Mouse (Mus musculus): ENCODE data around the gene Tcl1b2. TPM values are rescaled to one million over a fixed set of nuclear protein-coding genes. Genes with fewer than 3 reads are reported as not detected.
"Not testable (repeated sequence)": the region's sequence is repeated elsewhere in the genome, so short reads cannot be mapped to it uniquely, and the experiment has no call there.

Tcl1b2 gene
- polyA plus RNA-seq, 1 experiment: not detected

DNA sequence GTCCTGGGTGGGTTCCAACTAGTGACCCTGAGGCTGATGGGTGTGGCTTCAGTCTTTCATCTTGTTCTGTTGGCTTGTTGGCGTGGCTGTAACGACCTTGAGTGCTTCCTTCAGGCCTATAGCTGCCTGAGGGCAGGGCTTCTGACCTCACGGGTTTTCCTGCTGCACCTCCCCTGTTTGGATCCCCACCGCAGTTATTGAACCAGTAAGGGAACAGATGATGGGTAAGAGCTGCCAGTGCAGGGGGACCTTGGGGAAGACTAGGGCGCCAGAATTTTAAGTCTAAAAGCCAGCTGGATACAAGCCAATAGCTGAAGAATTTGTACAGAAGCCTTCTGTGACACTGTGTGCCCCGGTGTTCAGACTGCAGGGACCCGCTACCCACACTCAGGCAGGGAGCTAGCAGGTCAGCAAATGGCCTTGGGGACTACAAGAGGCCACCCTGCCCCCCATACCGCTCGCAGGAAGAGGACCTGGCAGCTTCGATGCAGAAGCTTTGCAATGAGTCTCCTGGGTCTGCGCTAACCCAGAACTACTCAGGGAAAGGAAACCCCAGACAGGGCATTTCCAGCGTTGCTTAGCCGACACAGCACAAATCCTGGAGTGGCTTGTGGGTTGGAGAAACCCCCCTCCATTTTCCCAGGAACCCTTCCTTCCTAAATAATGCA is 33.4 kb upstream of the Tcl1b2 start:
- Histone ChIP-seq H3K27ac (ENCODE audit: insufficient read depth, low read length) (no peak overlapping the region), H3K4me1 (ENCODE audit: control insufficient read depth, insufficient read depth, low read length) (peaks cover 14% of the 10 kb centered on the region), H3K4me3 (replicated peaks; ENCODE audit: insufficient read depth, low read depth, low read length) (no peak overlapping the region), H3K27me3 (ENCODE audit: control insufficient read depth, insufficient read depth, low read length) (no peaks in the 10 kb centered on the region)
- TF ChIP-seq CTCF (IDR thresholded peaks at IDR 0.05; ENCODE audit: borderline replicate concordance, insufficient read depth, low read depth, low read length) (no peak), POLR2A (IDR thresholded peaks at IDR 0.05; ENCODE audit: borderline replicate concordance, insufficient read depth, low read length) (no peak)
- WGBS: 34% methylated on average over 13 of the region's 13 CpGs
- DNase-seq: no peak

DNA sequence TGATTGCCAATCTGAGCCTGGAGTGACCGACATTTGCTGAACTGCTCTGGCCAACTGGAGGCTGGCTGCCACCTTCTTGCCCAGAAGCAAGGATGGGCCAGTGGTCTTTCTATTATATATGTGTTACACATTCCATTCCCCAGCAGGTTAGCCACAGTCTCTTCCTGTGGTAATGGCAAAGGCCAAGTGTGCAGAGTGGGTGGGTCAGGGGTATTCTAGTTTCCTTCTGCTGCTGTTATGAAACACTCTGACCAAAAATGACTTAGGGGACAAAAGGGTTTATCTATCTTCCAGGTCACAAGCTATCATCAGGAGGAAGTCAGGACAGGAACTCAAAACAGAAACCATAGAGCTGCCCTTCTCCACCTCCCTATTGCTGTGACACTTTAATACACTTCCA is 29.2 kb upstream of the Tcl1b2 start:
- H3K4me1 ChIP-seq (ENCODE audit: control insufficient read depth, insufficient read depth, low read length): no peaks in the 10 kb centered on the region
- WGBS: 95% methylated on average over 1 of the region's 1 CpGs
- TF ChIP-seq POLR2A (IDR thresholded peaks at IDR 0.05; ENCODE audit: borderline replicate concordance, insufficient read depth, low read length) (no peak), CTCF (IDR thresholded peaks at IDR 0.05; ENCODE audit: borderline replicate concordance, insufficient read depth, low read depth, low read length) (no peak)
- no peak for DNase-seq
- H3K4me3 ChIP-seq (replicated peaks; ENCODE audit: insufficient read depth, low read depth, low read length): no peak overlapping the region
- H3K27ac ChIP-seq (ENCODE audit: insufficient read depth, low read length): no peak overlapping the region
- H3K27me3 ChIP-seq (ENCODE audit: control insufficient read depth, insufficient read depth, low read length): no peaks in the 10 kb centered on the region

DNA sequence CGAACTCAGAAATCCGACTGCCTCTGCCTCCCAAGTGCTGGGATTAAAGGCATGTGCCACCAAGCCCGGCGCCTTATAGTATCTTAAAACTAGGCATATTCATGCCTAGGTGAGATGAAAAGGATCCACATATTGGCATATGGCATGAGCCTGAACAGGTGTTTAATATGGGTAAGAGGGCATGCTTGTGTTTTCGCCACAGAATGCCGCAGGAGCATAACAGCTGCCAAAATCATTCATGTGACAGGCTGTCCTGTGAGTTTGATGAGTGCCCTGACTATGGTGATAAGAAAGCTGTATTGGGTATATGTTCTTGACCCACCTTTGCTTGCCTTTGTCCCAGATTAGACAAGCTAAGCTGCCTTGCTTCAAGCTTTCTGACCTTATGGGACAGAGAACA is 20.5 kb upstream of the Tcl1b2 start:
- Histone ChIP-seq H3K27me3 (ENCODE audit: control insufficient read depth, insufficient read depth, low read length) (no peaks in the 10 kb centered on the region), H3K4me3 (replicated peaks; ENCODE audit: insufficient read depth, low read depth, low read length) (no peak overlapping the region), H3K4me1 (ENCODE audit: control insufficient read depth, insufficient read depth, low read length) (no peaks in the 10 kb centered on the region), H3K27ac (ENCODE audit: insufficient read depth, low read length) (no peak overlapping the region)
- WGBS: 77% methylated on average over 6 of the region's 6 CpGs
- TF ChIP-seq CTCF (IDR thresholded peaks at IDR 0.05; ENCODE audit: borderline replicate concordance, insufficient read depth, low read depth, low read length) (no peak), POLR2A (IDR thresholded peaks at IDR 0.05; ENCODE audit: borderline replicate concordance, insufficient read depth, low read length) (no peak)
- no peak for DNase-seq

DNA sequence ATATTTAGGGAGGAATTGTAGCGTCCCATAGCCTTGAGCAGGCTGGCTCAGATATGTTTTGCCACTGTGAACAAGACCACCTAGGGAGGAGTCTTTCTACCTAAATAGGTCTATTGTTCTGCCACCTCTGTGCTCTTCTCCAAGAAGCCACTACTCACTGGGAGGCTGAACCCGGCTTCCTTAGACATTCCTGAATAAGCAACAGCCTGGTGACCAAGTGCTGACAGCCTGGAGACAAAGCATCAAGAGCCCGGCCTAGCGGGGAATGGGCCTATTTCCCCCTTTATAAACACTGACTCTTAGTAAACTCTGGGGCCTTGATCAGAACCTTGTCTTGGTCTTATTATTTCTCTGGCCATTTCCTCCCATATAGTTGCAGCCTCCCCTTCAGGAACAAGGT is 19.3 kb upstream of the Tcl1b2 start:
- TF ChIP-seq POLR2A (IDR thresholded peaks at IDR 0.05; ENCODE audit: borderline replicate concordance, insufficient read depth, low read length) (no peak), CTCF (IDR thresholded peaks at IDR 0.05; ENCODE audit: borderline replicate concordance, insufficient read depth, low read depth, low read length) (no peak)
- Histone ChIP-seq H3K27me3 (ENCODE audit: control insufficient read depth, insufficient read depth, low read length) (no peaks in the 10 kb centered on the region), H3K4me1 (ENCODE audit: control insufficient read depth, insufficient read depth, low read length) (no peaks in the 10 kb centered on the region), H3K4me3 (replicated peaks; ENCODE audit: insufficient read depth, low read depth, low read length) (no peak overlapping the region), H3K27ac (ENCODE audit: insufficient read depth, low read length) (no peak overlapping the region)
- DNase-seq: no peak
- WGBS: 68% methylated on average over 4 of the region's 4 CpGs

DNA sequence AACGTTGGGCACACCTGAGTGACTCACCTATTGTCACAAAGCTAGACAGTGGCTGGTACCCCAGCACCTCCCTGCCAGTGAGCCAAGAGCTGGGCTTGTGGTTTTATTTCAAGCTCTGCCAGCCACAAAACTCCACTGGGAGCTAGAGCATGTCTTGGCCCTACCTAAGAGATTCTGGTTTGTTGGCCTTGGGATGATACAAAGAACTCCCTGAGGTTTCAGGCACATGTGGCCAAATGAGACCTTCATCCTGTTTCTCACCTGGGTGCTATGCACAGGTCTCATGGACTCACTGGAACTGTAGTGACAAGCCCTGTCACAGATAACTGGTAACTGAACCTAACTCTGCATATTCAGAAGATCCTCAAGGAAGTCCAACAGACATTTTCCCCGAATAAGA is 18.2 kb upstream of the Tcl1b2 start:
- Histone ChIP-seq H3K4me3 (replicated peaks; ENCODE audit: insufficient read depth, low read depth, low read length) (no peak overlapping the region), H3K27ac (ENCODE audit: insufficient read depth, low read length) (no peak overlapping the region), H3K27me3 (ENCODE audit: control insufficient read depth, insufficient read depth, low read length) (no peaks in the 10 kb centered on the region), H3K4me1 (ENCODE audit: control insufficient read depth, insufficient read depth, low read length) (no peaks in the 10 kb centered on the region)
- 89% methylated on average over 2 of the region's 2 CpGs for WGBS
- TF ChIP-seq POLR2A (IDR thresholded peaks at IDR 0.05; ENCODE audit: borderline replicate concordance, insufficient read depth, low read length): no peak
- no peak for TF ChIP-seq CTCF (IDR thresholded peaks at IDR 0.05; ENCODE audit: borderline replicate concordance, insufficient read depth, low read depth, low read length)
- DNase-seq: no peak

DNA sequence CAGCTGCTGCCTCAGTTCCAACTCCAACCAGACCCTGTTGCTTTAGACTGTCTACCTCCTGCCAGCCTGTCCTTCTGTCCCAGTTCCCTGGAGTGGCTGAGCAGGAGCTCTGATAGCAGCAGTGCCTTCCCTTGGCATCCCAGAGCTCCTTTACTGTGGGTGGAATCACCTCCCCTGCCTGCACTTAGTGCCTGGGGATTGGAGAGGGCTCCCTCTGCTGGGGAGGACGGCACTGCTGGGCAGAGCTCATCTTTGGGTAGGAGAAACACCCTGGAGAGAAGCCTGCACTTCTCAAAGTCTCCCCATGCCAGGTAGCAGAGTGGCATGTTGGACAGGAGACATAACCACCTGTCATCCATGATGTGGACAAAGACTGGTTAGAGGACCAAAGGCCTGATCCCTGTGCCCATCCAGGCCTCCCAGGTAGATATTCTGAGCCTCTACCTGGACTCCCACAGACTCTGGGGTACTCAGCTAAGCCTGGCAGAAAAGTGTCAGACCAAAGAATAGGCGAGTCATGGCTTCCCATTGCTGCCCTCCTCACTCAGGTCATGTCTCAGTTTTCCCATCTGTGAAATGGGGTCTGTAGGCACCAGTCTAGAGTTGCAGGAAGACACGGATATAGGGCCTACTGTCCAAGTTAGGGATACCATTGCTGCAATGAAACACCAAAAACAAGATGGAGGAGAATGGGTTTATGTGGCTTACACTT is 16.2 kb upstream of the Tcl1b2 start:
- not testable (repeated sequence) for DNase-seq; H3K27ac ChIP-seq (ENCODE audit: insufficient read depth, low read length); H3K4me1 ChIP-seq (ENCODE audit: control insufficient read depth, insufficient read depth, low read length); H3K4me3 ChIP-seq (replicated peaks; ENCODE audit: insufficient read depth, low read depth, low read length); H3K27me3 ChIP-seq (ENCODE audit: control insufficient read depth, insufficient read depth, low read length)
- WGBS: 68% methylated on average over 3 of the region's 3 CpGs

DNA sequence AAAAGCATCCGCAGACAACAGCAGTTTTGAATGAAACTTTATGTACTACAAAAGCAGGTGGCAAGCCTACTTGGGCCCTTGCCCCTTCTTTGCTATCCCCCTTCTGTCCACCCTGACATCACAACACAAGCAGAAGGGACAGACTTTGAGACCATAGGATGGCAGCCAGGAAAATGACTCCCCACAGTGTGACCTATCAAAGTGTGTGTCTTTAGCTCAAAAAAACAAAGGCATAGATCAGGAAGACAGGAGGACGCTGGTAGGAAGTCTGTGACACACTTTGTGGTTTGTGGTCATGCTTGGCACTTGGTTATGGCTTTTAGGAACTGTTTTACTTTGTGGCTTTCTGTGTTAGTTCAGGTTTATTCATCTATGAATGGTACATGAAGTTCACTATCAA is 11.6 kb upstream of the Tcl1b2 start:
- not testable (repeated sequence) for H3K27ac ChIP-seq (ENCODE audit: insufficient read depth, low read length); H3K4me1 ChIP-seq (ENCODE audit: control insufficient read depth, insufficient read depth, low read length); H3K27me3 ChIP-seq (ENCODE audit: control insufficient read depth, insufficient read depth, low read length); DNase-seq; H3K4me3 ChIP-seq (replicated peaks; ENCODE audit: insufficient read depth, low read depth, low read length)
- WGBS: 15% methylated on average over 2 of the region's 2 CpGs

DNA sequence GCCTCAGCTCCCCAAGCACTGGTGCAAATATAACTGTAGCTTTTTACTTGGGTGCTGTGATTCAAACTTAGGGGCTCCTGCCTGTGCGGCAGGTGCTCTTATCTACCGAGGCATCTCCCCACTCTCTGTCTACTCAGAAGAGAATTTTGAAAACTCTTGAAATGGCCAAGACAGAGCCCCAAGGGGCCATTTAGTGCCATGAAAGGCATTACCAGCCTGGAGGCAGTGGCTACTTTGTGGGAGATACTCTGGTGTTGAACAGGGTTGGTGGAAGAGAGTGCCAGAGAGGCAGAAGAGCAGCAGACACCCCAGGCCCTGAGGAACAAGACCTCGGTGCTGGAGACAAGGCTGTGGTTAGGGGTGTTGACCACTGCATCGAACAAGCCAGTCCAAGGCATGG is 11.0 kb upstream of the Tcl1b2 start:
- not testable (repeated sequence) for H3K4me3 ChIP-seq (replicated peaks; ENCODE audit: insufficient read depth, low read depth, low read length); H3K27me3 ChIP-seq (ENCODE audit: control insufficient read depth, insufficient read depth, low read length); H3K4me1 ChIP-seq (ENCODE audit: control insufficient read depth, insufficient read depth, low read length); DNase-seq; H3K27ac ChIP-seq (ENCODE audit: insufficient read depth, low read length)
- 89% methylated on average over 4 of the region's 4 CpGs for WGBS

DNA sequence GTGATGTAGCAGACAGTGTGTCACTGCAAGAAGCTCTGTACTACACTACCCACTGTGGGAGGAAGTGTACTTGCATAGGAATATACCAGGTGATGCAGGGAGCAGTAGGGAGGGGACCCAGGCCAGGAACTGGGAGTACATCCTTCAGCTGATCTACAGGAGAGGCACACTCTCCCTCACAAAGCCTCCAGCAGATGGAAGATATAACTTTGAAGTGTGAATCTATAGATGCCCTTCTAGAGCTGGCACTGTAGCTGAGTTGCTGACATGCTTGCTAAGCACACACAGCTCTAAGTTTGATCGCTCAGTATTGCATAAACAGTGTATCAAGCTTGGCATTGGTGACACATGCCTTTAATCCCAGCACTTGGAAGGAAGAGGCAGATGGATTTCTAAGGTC is 8.1 kb upstream of the Tcl1b2 start:
- H3K4me1 ChIP-seq (ENCODE audit: control insufficient read depth, insufficient read depth, low read length); DNase-seq; H3K4me3 ChIP-seq (replicated peaks; ENCODE audit: insufficient read depth, low read depth, low read length); H3K27me3 ChIP-seq (ENCODE audit: control insufficient read depth, insufficient read depth, low read length); H3K27ac ChIP-seq (ENCODE audit: insufficient read depth, low read length): not testable (repeated sequence)
- 72% methylated on average over 1 of the region's 1 CpGs for WGBS

Measured in cerebellum, adult 2 months (tissue).